Mouse (Mus musculus) neural tube, embryonic 12.5 days (tissue): ENCODE data around the gene Hnrnpa2b1. TPM values are rescaled to one million over a fixed set of nuclear protein-coding genes. Genes with fewer than 3 reads are reported as not detected.

Experiments used
- ATAC-seq: fragments of 200-750 bp; cut with Nextera tagmentation; 2 replicates; pipeline ENCODE4 v1.8.0; 2017; ENCODE audit warnings: low read depth, mild to moderate bottlenecking, moderate TSS enrichment, moderate library complexity; ENCODE audit not compliant: low FRiP score
- H3K27ac ChIP-seq: fragments of 300-500 bp; sonication (generic); 2 replicates; pipeline ENCODE4 v1.5.1; 2016
- H3K27me3 ChIP-seq: fragments of 300-500 bp; sonication (generic); replicated peaks from 2 replicates; pipeline ENCODE4 v1.6.1; 2016; ENCODE audit warnings: mild to moderate bottlenecking
- H3K36me3 ChIP-seq: fragments of 300-500 bp; sonication (generic); 2 replicates; pipeline ENCODE4 v1.6.1; 2016; ENCODE audit warnings: mild to moderate bottlenecking
- H3K4me1 ChIP-seq: fragments of 300-500 bp; sonication (generic); 2 replicates; pipeline ENCODE4 v1.6.1; 2016
- H3K4me2 ChIP-seq: fragments of 300-500 bp; sonication (generic); replicated peaks from 2 replicates; pipeline ENCODE4 v1.6.1; 2016; ENCODE audit warnings: mild to moderate bottlenecking
- H3K4me3 ChIP-seq: fragments of 300-500 bp; sonication (generic); 2 replicates; pipeline ENCODE4 v1.5.1; 2016
- H3K9ac ChIP-seq: fragments of 300-500 bp; sonication (generic); 2 replicates; pipeline ENCODE4 v1.6.1; 2016; ENCODE audit warnings: mild to moderate bottlenecking
- H3K9me3 ChIP-seq: fragments of 300-500 bp; sonication (generic); 2 replicates; pipeline ENCODE4 v1.6.1; 2016; ENCODE audit warnings: mild to moderate bottlenecking
- WGBS: fragments of 180-500 bp; shearing (Covaris S2); methylation state at CpG from one replicate; pipeline ENCODE4 v1.1.7; 2016; 5-methylcytosine and 5-hydroxymethylcytosine counted together
- polyA plus RNA-seq: library from polyadenylated mRNA; unstranded; fragments of >200 nt; fragmentation: Nextera tagmentation; extraction: Ambion mirVana; gene quantifications from 2 replicates; pipeline ENCODE4 v1.2.1, GENCODE M21; 2016

The Hnrnpa2b1 gene
- polyA plus RNA-seq: 2,094 and 2,188 TPM in 2 replicates

DNA sequence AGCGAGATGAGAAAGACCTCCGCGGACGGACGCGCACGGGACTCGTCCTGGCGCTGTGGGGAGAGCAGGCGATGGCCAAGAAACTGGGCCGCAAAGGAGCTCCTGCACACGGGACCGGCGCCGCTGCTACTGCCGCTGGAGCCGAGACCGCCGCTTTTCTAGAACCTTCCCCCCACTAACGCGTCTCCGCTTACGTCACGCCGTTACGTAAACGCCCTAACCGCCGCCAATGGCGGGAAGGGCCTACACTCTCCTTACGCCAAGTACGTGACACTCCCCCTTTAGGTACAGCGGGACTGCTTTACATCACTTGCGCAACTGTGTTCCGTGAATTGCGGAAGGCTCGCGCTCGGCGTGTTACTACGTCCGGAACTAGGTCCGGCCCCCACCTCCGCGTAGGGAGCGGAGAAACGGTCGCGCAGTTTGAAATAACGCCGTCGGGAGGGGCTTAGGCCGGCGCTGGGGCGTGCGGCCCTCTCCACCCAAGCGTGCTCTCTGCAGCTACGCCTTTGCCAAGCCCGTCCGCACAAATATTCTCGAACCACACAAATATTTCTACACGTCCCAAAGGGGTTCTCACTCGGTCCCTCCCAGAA, at the start of gene Hnrnpa2b1:
Gene Hnrnpa2b1, minus strand, starts transcription at position 180 of the 596 bp plus-strand sequence.
- under 1% methylated on average over 63 of the region's 63 CpGs for WGBS
- H3K27ac ChIP-seq: peak within 1 kb of the TSS; percentile 100
- peak within 1 kb of the TSS; percentile 99 for H3K9ac ChIP-seq
- peak within 1 kb of the TSS; percentile 64 for H3K4me2 ChIP-seq
- peaks cover 26% of the 10 kb centered on the region for H3K4me1 ChIP-seq
- ATAC-seq: peak; percentile 88
- peaks cover 28% of the 10 kb centered on the region for H3K36me3 ChIP-seq
- H3K27me3 ChIP-seq: no peaks in the 10 kb centered on the region
- no peaks in the 10 kb centered on the region for H3K9me3 ChIP-seq
- H3K4me3 ChIP-seq: peak within 1 kb of the TSS; percentile 91

DNA sequence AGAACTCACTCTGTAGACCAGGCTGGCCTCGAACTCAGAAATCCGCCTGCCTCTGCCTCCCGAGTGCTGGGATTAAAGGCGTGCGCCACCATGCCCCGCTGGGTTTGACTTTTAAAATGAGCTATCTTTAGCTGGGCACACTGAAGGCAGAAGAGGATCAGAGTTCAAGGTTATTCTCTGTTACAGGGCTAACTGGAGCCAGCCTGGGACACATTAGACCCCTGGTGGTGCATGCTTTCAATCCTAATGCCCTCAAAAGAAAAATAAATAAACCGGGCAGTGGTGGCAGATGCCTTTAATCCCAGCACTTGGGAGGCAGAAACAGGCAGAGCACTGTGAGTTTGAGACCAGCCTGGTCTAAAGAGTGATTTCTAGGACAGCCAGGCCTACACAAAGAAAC, 45.2 kb upstream of the Hnrnpa2b1 start:
- Histone ChIP-seq H3K27ac (no peak overlapping the region), H3K4me3 (no peak overlapping the region), H3K4me1 (no peaks in the 10 kb centered on the region), H3K27me3 (no peaks in the 10 kb centered on the region), H3K36me3 (no peaks in the 10 kb centered on the region), H3K9me3 (no peaks in the 10 kb centered on the region), H3K9ac (no peak overlapping the region), H3K4me2 (no peak overlapping the region)
- no peak for ATAC-seq
- 92% methylated on average over 7 of the region's 7 CpGs for WGBS

DNA sequence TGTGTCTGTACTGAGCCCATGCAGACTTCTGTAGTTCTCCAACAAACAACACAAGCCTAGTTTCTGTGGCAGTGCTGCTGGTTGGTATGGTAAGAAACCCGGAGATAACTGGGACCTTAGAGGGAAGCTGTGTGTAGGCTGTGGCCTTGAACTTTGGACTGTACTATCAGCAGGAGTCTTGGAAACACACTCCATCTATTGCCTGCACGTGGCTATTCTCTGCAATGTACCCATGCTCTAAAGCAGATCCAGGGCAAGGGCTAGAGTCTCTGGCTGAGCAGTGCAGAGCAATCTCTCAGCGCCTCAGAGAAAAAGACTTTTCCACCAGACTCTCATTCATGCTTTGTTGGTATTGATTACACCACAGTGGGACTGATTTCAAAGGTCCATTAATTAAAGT, 44.1 kb upstream of the Hnrnpa2b1 start:
- Histone ChIP-seq H3K36me3 (no peaks in the 10 kb centered on the region), H3K4me1 (no peaks in the 10 kb centered on the region), H3K27me3 (no peaks in the 10 kb centered on the region), H3K4me2 (no peak overlapping the region), H3K9ac (no peak overlapping the region), H3K9me3 (no peaks in the 10 kb centered on the region), H3K27ac (no peak overlapping the region), H3K4me3 (no peak overlapping the region)
- WGBS: 83% methylated on average over 3 of the region's 3 CpGs
- no peak for ATAC-seq

DNA sequence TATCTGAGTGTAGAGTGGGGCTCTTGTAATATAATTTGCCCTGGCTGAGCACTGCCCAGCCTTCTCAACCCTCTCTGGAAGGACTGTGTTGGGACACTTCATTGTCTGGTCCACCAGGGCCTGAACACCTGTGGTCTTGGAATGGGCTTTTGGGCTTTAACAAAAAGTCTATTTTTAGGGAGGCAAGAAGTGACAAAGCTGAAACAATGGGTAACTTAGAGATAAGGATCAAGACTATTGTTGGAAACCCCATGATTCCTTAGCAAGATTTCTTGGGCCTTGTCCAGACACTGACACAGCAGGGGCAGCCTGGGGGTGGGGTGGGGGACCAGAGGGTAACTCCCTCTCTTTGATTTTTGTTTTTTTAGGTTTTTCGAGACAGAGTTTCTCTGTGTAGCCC, 41.3 kb upstream of the Hnrnpa2b1 start:
- 63% methylated on average over 1 of the region's 1 CpGs for WGBS

DNA sequence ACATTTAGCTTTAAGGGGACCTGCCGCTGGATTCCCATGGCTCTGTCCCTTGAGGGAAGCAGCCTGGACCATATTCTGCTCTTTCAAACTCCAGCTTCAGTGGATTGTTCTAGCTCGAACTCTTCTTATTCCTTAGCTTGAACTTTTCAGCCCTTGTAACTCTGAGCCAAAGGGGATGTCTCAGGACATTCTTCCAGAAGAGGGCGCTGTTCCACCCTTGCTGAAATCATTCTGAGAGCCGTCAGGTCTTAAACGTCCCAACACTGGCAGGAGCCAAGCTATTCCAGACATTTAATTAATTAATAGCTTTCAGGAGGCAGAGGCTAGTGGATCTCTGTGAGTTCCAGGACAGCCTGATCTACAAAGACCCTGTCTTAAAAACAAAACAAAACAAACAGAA, 40.4 kb upstream of the Hnrnpa2b1 start:
- H3K9ac ChIP-seq: no peak overlapping the region
- no peaks in the 10 kb centered on the region for H3K4me1 ChIP-seq
- H3K9me3 ChIP-seq: no peaks in the 10 kb centered on the region
- WGBS: 29% methylated on average over 5 of the region's 5 CpGs
- no peak overlapping the region for H3K4me3 ChIP-seq
- ATAC-seq: no peak
- no peak overlapping the region for H3K4me2 ChIP-seq
- H3K27ac ChIP-seq: no peak overlapping the region
- no peaks in the 10 kb centered on the region for H3K27me3 ChIP-seq
- no peaks in the 10 kb centered on the region for H3K36me3 ChIP-seq

More for the DNA sequence above, 41.3 kb upstream of the Hnrnpa2b1 start:
- no peaks in the 10 kb centered on the region for H3K4me1 ChIP-seq
- no peaks in the 10 kb centered on the region for H3K27me3 ChIP-seq
- no peak overlapping the region for H3K9ac ChIP-seq
- H3K9me3 ChIP-seq: no peaks in the 10 kb centered on the region
- no peak overlapping the region for H3K27ac ChIP-seq
- no peak overlapping the region for H3K4me3 ChIP-seq
- no peak for ATAC-seq
- H3K4me2 ChIP-seq: no peak overlapping the region
- no peaks in the 10 kb centered on the region for H3K36me3 ChIP-seq

DNA sequence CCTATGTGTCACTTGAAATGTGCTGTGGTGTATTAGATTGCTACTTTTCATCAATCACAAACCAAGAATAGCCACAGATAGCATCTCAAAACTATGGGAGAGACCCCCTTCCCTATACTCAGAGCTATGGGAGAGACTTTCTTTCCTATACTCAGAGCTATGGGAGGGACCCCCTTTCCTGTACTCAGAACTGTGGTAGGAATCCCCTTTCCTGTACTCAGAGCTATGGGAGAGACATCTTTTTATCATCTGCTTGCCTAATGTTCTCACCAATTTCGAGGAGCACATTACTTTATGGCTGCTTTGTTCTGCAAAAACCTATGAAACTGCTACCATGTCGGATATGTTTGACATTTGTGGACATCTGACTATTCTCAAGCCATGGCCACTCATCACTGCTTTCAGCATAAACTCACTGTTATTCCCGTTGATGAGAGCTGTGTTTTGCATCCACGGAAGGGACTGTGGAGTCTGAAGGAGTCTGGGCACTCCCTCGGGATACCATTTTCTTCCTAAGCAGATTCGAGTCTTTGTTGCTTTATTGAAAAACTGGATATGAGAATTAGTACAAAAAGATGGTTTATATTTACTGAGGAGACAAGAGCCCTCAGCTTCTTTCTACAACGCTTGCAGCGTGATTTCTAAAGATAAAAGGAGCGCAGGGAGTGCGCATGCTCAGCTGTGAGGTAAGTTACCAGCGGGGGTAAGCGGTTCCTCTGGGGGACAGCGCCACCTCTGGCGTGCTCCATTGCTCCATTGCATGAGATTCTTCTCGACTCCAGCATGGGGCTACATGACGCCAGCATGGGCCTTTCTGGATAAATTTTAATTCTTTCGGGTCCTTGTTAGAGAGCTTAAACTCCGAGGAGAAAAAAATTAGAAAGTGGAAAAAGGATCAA, 39.3 kb upstream of the Hnrnpa2b1 start:
- H3K27me3 ChIP-seq: no peaks in the 10 kb centered on the region
- H3K27ac ChIP-seq: no peak overlapping the region
- no peak for ATAC-seq
- H3K9ac ChIP-seq: peak overlapping the region; percentile 43
- H3K9me3 ChIP-seq: no peaks in the 10 kb centered on the region
- peak overlapping the region; percentile 53 for H3K4me2 ChIP-seq
- WGBS: 27% methylated on average over 18 of the region's 18 CpGs
- H3K4me3 ChIP-seq: peak overlapping the region; percentile 23
- H3K4me1 ChIP-seq: no peaks in the 10 kb centered on the region
- H3K36me3 ChIP-seq: no peaks in the 10 kb centered on the region

DNA sequence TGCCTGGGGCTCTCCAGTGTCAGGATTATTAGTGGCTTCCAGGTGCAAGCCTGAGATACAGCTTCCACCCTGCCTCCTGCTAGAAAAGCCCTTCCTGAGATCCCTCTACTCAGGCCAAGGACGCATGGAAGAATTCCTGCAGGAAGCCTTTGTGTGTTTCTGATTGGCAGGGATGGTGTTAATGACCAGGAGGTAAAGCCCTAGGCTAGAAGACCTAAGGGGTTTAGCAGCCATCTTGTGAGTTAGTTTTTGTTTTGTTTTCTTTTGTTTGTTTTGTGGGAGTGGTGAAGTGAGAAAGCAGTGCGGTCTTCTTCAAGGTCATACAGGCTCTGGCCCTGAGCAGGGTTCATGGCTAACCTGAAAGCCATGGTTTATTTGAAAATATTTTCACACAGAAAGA, 37.9 kb upstream of the Hnrnpa2b1 start:
- H3K9ac ChIP-seq: no peak overlapping the region
- H3K27ac ChIP-seq: no peak overlapping the region
- H3K4me3 ChIP-seq: no peak overlapping the region
- no peaks in the 10 kb centered on the region for H3K4me1 ChIP-seq
- ATAC-seq: no peak
- no peak overlapping the region for H3K4me2 ChIP-seq
- 70% methylated on average over 2 of the region's 2 CpGs for WGBS
- no peaks in the 10 kb centered on the region for H3K36me3 ChIP-seq
- H3K9me3 ChIP-seq: no peaks in the 10 kb centered on the region
- no peaks in the 10 kb centered on the region for H3K27me3 ChIP-seq

DNA sequence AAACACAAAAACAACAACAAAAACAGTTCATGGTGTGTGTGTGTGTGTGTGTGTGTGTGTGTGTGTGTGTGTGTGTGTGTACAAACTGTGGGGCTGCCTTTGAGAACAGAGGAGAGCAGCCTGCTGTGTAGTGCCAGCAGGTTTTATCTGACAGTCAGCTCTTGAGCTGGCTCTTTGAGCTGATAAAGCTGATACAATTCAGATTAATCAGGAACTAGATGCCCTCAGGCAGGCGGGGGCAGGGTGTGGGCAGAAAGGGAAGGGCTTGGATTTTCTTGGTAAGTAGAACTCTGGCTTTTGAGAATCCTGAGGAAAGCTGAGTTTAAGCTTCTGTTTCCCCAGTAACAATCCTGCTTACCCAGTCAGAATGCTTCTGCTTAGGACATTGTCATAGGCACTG, 36.0 kb upstream of the Hnrnpa2b1 start:
- WGBS: 64% methylated on average over 1 of the region's 1 CpGs
- H3K27ac ChIP-seq: no peak overlapping the region
- no peak for ATAC-seq
- H3K36me3 ChIP-seq: no peaks in the 10 kb centered on the region
- H3K4me1 ChIP-seq: no peaks in the 10 kb centered on the region
- H3K27me3 ChIP-seq: no peaks in the 10 kb centered on the region
- H3K4me2 ChIP-seq: no peak overlapping the region
- H3K9me3 ChIP-seq: no peaks in the 10 kb centered on the region
- no peak overlapping the region for H3K9ac ChIP-seq
- no peak overlapping the region for H3K4me3 ChIP-seq

DNA sequence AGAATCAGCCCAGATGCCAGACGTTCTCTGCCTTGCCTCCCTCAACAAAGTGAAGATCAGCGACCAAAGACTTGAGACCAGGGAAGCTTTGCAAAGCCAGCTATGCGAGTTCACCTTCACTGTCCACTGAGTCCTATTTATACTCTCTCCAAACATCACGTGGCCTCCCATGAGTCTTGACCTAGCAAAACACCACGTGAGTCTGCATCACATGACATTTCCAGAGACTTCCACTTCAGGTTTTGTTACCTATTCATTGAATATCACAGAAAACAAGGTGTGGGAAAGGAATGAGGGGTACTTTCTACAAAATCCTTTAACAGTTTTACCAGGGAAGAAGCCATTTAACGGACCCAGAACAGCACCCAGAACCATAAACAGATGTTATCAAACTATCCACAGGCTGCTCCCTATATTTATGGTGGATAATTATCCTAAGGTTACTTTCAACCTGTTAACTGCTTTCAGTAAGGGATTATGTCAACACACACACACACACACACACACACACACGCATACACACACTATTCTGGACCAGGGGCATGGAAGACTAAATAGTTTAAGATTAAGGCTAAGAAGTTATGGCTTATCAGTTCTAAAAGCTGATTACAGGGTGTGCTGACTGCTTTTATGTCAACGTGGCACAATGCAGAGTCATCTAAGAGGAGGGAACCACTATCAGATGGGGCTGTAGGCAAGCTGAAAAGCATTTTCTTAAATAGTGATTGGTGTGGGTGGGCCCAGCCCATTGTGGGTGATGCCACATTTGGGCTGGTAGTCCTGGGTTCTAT, 27.8 kb upstream of the Hnrnpa2b1 start:
- no peaks in the 10 kb centered on the region for H3K4me1 ChIP-seq
- ATAC-seq: no peak
- no peaks in the 10 kb centered on the region for H3K36me3 ChIP-seq
- H3K4me3 ChIP-seq: no peak overlapping the region
- H3K4me2 ChIP-seq: no peak overlapping the region
- no peaks in the 10 kb centered on the region for H3K9me3 ChIP-seq
- H3K27me3 ChIP-seq: no peaks in the 10 kb centered on the region
- WGBS: 77% methylated on average over 8 of the region's 8 CpGs
- H3K9ac ChIP-seq: no peak overlapping the region
- H3K27ac ChIP-seq: no peak overlapping the region

DNA sequence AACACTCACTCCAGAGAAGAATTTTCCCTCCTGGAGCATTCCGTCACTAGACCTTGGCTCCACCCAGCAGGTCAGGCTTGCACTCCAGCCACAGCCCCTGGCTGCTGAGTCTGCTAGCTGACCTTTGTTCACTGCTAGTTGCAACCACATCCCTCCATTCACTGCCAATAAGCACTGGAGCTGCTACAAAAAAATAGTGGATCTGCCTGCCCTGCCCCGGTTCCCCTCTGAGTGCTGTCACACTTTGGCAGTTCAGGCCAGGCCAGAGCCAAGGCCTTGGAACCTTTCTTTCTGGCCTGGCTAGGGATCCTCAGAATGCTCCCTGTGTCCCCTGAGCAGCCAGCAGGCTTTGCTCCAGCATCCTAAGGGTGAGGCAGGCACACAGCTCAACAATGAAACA, 20.1 kb upstream of the Hnrnpa2b1 start:
- H3K27ac ChIP-seq: no peak overlapping the region
- H3K4me3 ChIP-seq: no peak overlapping the region
- H3K36me3 ChIP-seq: no peaks in the 10 kb centered on the region
- WGBS: 77% methylated on average over 2 of the region's 2 CpGs
- H3K4me2 ChIP-seq: no peak overlapping the region
- no peak overlapping the region for H3K9ac ChIP-seq
- no peak for ATAC-seq
- H3K4me1 ChIP-seq: no peaks in the 10 kb centered on the region
- H3K9me3 ChIP-seq: no peaks in the 10 kb centered on the region
- H3K27me3 ChIP-seq: no peaks in the 10 kb centered on the region

DNA sequence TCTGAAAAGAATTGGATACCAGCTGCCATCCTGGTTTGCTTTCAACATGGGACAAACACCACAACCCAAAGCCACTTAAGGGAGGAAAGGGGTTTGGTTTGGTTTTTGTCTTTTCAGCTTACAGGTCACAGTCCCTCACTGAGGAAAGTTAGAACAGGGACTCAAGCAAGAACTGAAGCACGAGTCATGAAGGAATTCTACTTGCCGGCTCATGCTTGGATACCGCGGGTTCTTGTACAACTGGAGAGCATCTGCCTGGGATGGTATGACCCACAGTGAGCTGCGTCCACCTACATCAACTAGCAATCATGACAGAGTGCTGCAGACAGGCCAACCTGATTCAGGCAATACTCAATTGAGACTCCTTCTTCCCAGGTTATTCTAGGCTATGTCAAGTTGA, 17.0 kb upstream of the Hnrnpa2b1 start:
- Histone ChIP-seq H3K27ac (no peak overlapping the region), H3K9ac (no peak overlapping the region), H3K36me3 (peaks cover 16% of the 10 kb centered on the region), H3K4me2 (no peak overlapping the region), H3K27me3 (no peaks in the 10 kb centered on the region), H3K4me1 (no peaks in the 10 kb centered on the region), H3K9me3 (no peaks in the 10 kb centered on the region), H3K4me3 (no peak overlapping the region)
- ATAC-seq: no peak
- 91% methylated on average over 5 of the region's 5 CpGs for WGBS

DNA sequence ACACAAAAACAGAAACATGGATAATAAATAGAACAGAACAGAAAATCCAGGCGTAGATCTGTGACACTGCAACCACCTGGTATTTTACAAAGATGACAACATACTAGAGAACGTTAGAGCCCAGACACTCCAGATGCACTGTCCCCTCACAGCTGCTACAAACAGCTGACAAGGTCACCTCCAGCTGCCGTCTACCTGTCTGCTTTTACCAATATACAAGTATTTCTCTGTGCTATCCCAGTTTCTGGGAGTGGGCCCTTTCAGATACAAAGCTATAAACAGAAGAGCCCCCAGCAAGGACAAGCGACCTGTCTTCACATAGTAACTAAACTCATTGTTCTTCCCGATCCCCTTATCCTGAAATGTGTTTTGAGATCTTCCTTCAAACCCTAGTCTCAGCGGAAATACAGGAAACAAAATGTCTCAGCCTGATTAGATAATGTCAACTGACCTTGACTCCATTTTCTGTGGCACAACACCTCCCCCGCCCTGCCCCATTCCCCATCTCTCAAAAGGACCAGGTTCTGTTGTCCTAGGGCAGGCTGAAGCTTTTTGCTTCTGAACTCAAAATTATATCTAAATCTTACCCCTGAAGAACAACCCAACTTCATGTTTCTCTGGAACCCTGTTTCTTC, 16.5 kb upstream of the Hnrnpa2b1 start:
- no peaks in the 10 kb centered on the region for H3K4me1 ChIP-seq
- H3K4me3 ChIP-seq: no peak overlapping the region
- peaks cover 22% of the 10 kb centered on the region for H3K36me3 ChIP-seq
- 74% methylated on average over 7 of the region's 7 CpGs for WGBS
- no peak for ATAC-seq
- H3K4me2 ChIP-seq: no peak overlapping the region
- H3K27ac ChIP-seq: no peak overlapping the region
- H3K9me3 ChIP-seq: no peaks in the 10 kb centered on the region
- no peak overlapping the region for H3K9ac ChIP-seq
- H3K27me3 ChIP-seq: no peaks in the 10 kb centered on the region
